Mouse (Mus musculus) v-Abl transformed pro-B cells (cell line): ENCODE data around the gene Olfr310.

ENCODE experiments used
- in situ Hi-C, 2 experiments: fragments of 400-800 bp; cut with MboI; formaldehyde crosslinking; loops; one replicate each; pipeline ENCODE4 v1.15.1; 2025; ENCODE audit not compliant: unreplicated experiment in 2 of 2

The Olfr310 gene

GRCm38 (mm10) chr7:86277072-86277471 lies at the start of gene Olfr310:
Gene Olfr310 (minus strand): TSS chr7:86277172.
- in situ Hi-C loops: no loop called here

DNA sequence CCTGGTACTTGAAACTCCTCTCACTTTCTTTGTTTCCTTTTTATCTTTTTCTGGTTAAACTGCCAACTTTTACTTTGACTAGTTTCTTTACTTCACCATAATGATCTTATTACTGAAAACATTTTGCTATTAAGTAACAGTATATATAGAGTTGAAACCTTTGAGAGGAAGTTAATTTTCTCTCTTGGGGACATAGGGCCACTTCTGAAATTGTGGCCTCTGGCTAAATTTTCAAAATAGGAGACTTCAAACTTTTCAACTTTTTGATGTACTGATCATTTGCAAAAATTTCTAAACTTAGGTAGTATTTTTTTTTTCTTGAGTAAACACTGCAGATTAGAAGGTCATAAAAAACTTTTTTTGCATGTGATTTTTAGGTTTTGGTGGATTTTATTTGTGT lies 48.6 kb upstream of the Olfr310 start, which contains the start of gene Olfr308:
Gene Olfr308 (minus strand): TSS at position 101 of the 400 bp plus-strand sequence.
- in situ Hi-C loops: no loop called here

GRCm38 (mm10) chr7:86321323-86321722 lies 44.4 kb upstream of the Olfr310 start:
- in situ Hi-C loops: no loop called here

DNA sequence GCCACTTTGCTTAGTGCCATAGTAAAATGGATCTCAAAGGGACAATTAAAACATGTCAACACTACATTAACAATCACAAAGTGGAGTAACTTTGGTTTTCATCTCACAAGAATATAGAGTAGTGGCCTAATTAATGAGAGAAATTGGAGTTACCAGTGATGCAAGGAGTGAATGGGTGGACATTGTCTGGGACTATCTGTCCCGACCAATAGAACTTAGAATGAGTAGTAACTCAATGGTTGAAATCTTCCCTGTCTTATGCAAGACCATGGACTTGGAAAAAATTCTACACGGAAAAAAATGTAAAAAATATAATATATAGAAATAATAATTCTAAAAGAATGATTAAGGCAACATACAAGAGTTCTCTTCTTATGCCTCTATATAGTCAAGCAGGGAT lies 36.6 kb upstream of the Olfr310 start, which contains the start of gene Olfr309:
Gene Olfr309 (minus strand): TSS at position 101 of the 400 bp plus-strand sequence.
- in situ Hi-C loops: no loop called here

- in situ Hi-C loops: no loop called here
Observed at GRCm38 (mm10) chr7:86246208-86246607, 30.8 kb downstream of the Olfr310 start, which contains the start of gene Vmn2r76. Gene Vmn2r76 (minus strand): TSS chr7:86246308.
